Comparison of ENCODE assay signal across 12 mouse cellular contexts in genomic region chr15:88921992-88922310, GRCm38 (mm10). TPM values are rescaled to one million over a fixed set of nuclear protein-coding genes. Genes with fewer than 3 reads are reported as not detected.
DNase-seq lines count a peak whose midpoint lies in the region; ATAC-seq and TF ChIP-seq lines count a peak whose summit lies in the region.
"Had no signal": no experiment of that assay in that cellular context is flagged by ENCODE, and none has a peak within 500 bp of the region (broad histone marks: within the 10 kb centered on the region; RNA-seq: fewer than 3 reads in every experiment).

No protein-coding gene starts in this region.

- no peak overlapping the region for H3K9ac ChIP-seq in heart, embryonic 12.5 days
- no peak overlapping the region for H3K9ac ChIP-seq in forebrain, postnatal 0 days
- no peak overlapping the region for H3K9ac ChIP-seq in intestine, postnatal 0 days (ENCODE audit: low read depth, low read length)
- H3K9ac ChIP-seq: liver, embryonic 13.5 days had no signal

- 65% methylated on average over 6 of the region's 6 CpGs for WGBS in heart, embryonic 12.5 days
- 73% methylated on average over 6 of the region's 6 CpGs for WGBS in forebrain, postnatal 0 days
- 50% methylated on average over 6 of the region's 6 CpGs for WGBS in intestine, postnatal 0 days

- no peak for ATAC-seq in heart, embryonic 12.5 days (ENCODE audit: insufficient number of reproducible peaks, low FRiP score)
- no peak for ATAC-seq in forebrain, postnatal 0 days
- no peak for ATAC-seq in intestine, postnatal 0 days

- no peak for TF ChIP-seq CTCF in forebrain, postnatal 0 days (IDR thresholded peaks at IDR 0.05; ENCODE audit: low read depth)
- no peak for TF ChIP-seq CTCF in intestine, postnatal 0 days (IDR thresholded peaks at IDR 0.05; ENCODE audit: low read depth)

- DNase-seq in heart, adult 11 months, result peak; percentile 98
- DNase-seq in 3T3-L1 (ENCODE audit: low read depth, low spot score), result peak; percentile 48
- DNase-seq in heart, adult 9 months (ENCODE audit: low spot score in 2 of 2), result peak; percentile 73 to 74
- DNase-seq in kidney, postnatal 36 days, result peak; percentile 34 to 56
- DNase-seq in forebrain, postnatal 0 days, result no peak
- DNase-seq in frontal cortex, postnatal 36 days (ENCODE audit: low spot score in 2 of 2), result no peak

- no peak overlapping the region for H3K27ac ChIP-seq in heart, embryonic 12.5 days (ENCODE audit: poor library complexity, severe bottlenecking)
- no peak overlapping the region for H3K27ac ChIP-seq in forebrain, postnatal 0 days (ENCODE audit: low read depth, low read length)
- no peak overlapping the region for H3K27ac ChIP-seq in intestine, postnatal 0 days (ENCODE audit: low read depth, low read length)
- H3K27ac ChIP-seq: hindbrain, embryonic 13.5 days; liver, embryonic 13.5 days had no signal

- H3K27me3 ChIP-seq in heart, embryonic 12.5 days (replicated peaks), result 0 out of 2 replicates have a peak, but pooled peaks cover 2% of the 10 kb centered on the region
- H3K27me3 ChIP-seq in forebrain, postnatal 0 days (ENCODE audit: insufficient read depth, low read length), result no peaks in the 10 kb centered on the region
- H3K27me3 ChIP-seq in intestine, postnatal 0 days (replicated peaks; ENCODE audit: control insufficient read depth, insufficient read depth, low read length), result no peaks in the 10 kb centered on the region
- H3K27me3 ChIP-seq: liver, embryonic 13.5 days had no signal

- H3K36me3 ChIP-seq in heart, embryonic 12.5 days, result no peaks in the 10 kb centered on the region
- H3K36me3 ChIP-seq in forebrain, postnatal 0 days (ENCODE audit: insufficient read depth), result no peaks in the 10 kb centered on the region
- H3K36me3 ChIP-seq in intestine, postnatal 0 days (ENCODE audit: control insufficient read depth, insufficient read depth), result no peaks in the 10 kb centered on the region
- H3K36me3 ChIP-seq: hindbrain, embryonic 13.5 days; liver, embryonic 13.5 days had no signal

- H3K9me3 ChIP-seq in heart, embryonic 12.5 days (replicated peaks), result no peaks in the 10 kb centered on the region
- H3K9me3 ChIP-seq in forebrain, postnatal 0 days (ENCODE audit: low read length), result no peaks in the 10 kb centered on the region
- no peaks in the 10 kb centered on the region for H3K9me3 ChIP-seq in intestine, postnatal 0 days (ENCODE audit: control insufficient read depth)
- H3K9me3 ChIP-seq: hindbrain, embryonic 13.5 days; liver, embryonic 13.5 days had no signal

- H3K4me2 ChIP-seq in heart, embryonic 12.5 days, result no peak overlapping the region
- H3K4me2 ChIP-seq in forebrain, postnatal 0 days (ENCODE audit: low read depth), result no peak overlapping the region
- no peak overlapping the region for H3K4me2 ChIP-seq in intestine, postnatal 0 days (replicated peaks; ENCODE audit: low read depth)
- H3K4me2 ChIP-seq: hindbrain, embryonic 13.5 days; liver, embryonic 13.5 days had no signal

- 0 out of 2 replicates have a peak, but pooled peaks cover 4% of the 10 kb centered on the region for H3K4me1 ChIP-seq in heart, embryonic 12.5 days (replicated peaks)
- no peaks in the 10 kb centered on the region for H3K4me1 ChIP-seq in forebrain, postnatal 0 days (ENCODE audit: insufficient read depth)
- no peaks in the 10 kb centered on the region for H3K4me1 ChIP-seq in intestine, postnatal 0 days (replicated peaks; ENCODE audit: control insufficient read depth, insufficient read depth, low read length)

- H3K4me3 ChIP-seq in heart, embryonic 12.5 days, result no peak overlapping the region
- H3K4me3 ChIP-seq in forebrain, postnatal 0 days (ENCODE audit: low read depth, low read length), result no peak overlapping the region
- H3K4me3 ChIP-seq in intestine, postnatal 0 days (ENCODE audit: low read depth, low read length), result no peak overlapping the region
- H3K4me3 ChIP-seq: hindbrain, embryonic 13.5 days; liver, embryonic 13.5 days had no signal

RNA-seq across cellular contexts. Expression of gene Ttll8, which starts 32.3 kb away (rescaled TPM):
- not detected in 2 replicates for polyA plus RNA-seq in heart, embryonic 12.5 days (2016; fragmentation: Nextera tagmentation; extraction: Ambion mirVana)
- total RNA-seq in forebrain, postnatal 0 days (2014; rRNA removed), result 0.15 and 0.52 TPM in 2 replicates
- 0.05 and 0.29 TPM in 2 replicates for polyA plus RNA-seq in forebrain, postnatal 0 days (2015; fragmentation: Nextera tagmentation; extraction: Ambion mirVana)
- polyA plus RNA-seq in intestine, postnatal 0 days (2015; fragmentation: Nextera tagmentation; extraction: Ambion mirVana), result not detected in 2 replicates
- total RNA-seq: midbrain, postnatal 0 days; neutrophil, adult 5-6 weeks had no signal
- polyA plus RNA-seq: hindbrain, embryonic 13.5 days; liver, embryonic 13.5 days had no signal

RNA-seq across cellular contexts. Expression of gene Mlc1, which starts 56.9 kb away (rescaled TPM):
- 0.06 TPM in 1 of 2 replicates, not detected in the other for polyA plus RNA-seq in heart, embryonic 12.5 days (2016; fragmentation: Nextera tagmentation; extraction: Ambion mirVana)
- total RNA-seq in forebrain, postnatal 0 days (2014; rRNA removed), result 70.6 and 86.6 TPM in 2 replicates
- polyA plus RNA-seq in forebrain, postnatal 0 days (2015; fragmentation: Nextera tagmentation; extraction: Ambion mirVana), result 59.4 and 69.7 TPM in 2 replicates
- polyA plus RNA-seq in intestine, postnatal 0 days (2015; fragmentation: Nextera tagmentation; extraction: Ambion mirVana), result not detected in 2 replicates
- total RNA-seq: neutrophil, adult 5-6 weeks had no signal

RNA-seq across cellular contexts. Expression of gene Pim3, which starts 60.0 kb away (rescaled TPM):
- 67.5 and 68.1 TPM in 2 replicates for polyA plus RNA-seq in heart, embryonic 12.5 days (2016; fragmentation: Nextera tagmentation; extraction: Ambion mirVana)
- total RNA-seq in forebrain, postnatal 0 days (2014; rRNA removed), result 65.5 and 70.6 TPM in 2 replicates
- polyA plus RNA-seq in forebrain, postnatal 0 days (2015; fragmentation: Nextera tagmentation; extraction: Ambion mirVana), result 61.9 and 65.2 TPM in 2 replicates
- 28.0 and 36.8 TPM in 2 replicates for polyA plus RNA-seq in intestine, postnatal 0 days (2015; fragmentation: Nextera tagmentation; extraction: Ambion mirVana)

Comparison
In these comparisons a context has a peak if more than half of its experiments do, and no peak if none do; other contexts are left out.
1. DNase-seq: peak in heart, adult 11 months (single experiment), 3T3-L1 (single experiment), heart, adult 9 months (2 of 2) and kidney, postnatal 36 days (2 of 2); none in forebrain, postnatal 0 days (single experiment) and frontal cortex, postnatal 36 days (0 of 2).
2. RNA of gene Mlc1, which starts 56.9 kb away (polyA plus RNA-seq): 59.4 to 69.7 TPM in forebrain, postnatal 0 days; 0.06 TPM in heart, embryonic 12.5 days and not detected in intestine, postnatal 0 days; every median in the first group is over 10 times any median in the second.